Mouse (Mus musculus) heart, adult 2 months (tissue): ENCODE measurements at regions not wholly inside any gene's neighbourhood (a gene's known extent, or its start where the extent isn't known, plus 50 kb on each side); places are given as distances from the start of the nearest gene placed in this dataset.
"Not testable (repeated sequence)": the region's sequence is repeated elsewhere in the genome, so short reads cannot be mapped to it uniquely, and the experiment has no call there.

Source experiments
- CTCF ChIP-seq: fragments of 200-600 bp; IDR thresholded peaks from 2 replicates; pipeline ENCODE4 v1.8.1; 2022; ENCODE audit warnings: antibody characterized with exemption, mild to moderate bottlenecking, moderate library complexity
- POLR2A ChIP-seq: fragments of 200-500 bp; IDR thresholded peaks from 2 replicates; pipeline ENCODE4 v1.6.1; 2011; ENCODE audit warnings: mild to moderate bottlenecking, low read depth, low read length, control low read depth; ENCODE audit not compliant: insufficient read depth

DNA sequence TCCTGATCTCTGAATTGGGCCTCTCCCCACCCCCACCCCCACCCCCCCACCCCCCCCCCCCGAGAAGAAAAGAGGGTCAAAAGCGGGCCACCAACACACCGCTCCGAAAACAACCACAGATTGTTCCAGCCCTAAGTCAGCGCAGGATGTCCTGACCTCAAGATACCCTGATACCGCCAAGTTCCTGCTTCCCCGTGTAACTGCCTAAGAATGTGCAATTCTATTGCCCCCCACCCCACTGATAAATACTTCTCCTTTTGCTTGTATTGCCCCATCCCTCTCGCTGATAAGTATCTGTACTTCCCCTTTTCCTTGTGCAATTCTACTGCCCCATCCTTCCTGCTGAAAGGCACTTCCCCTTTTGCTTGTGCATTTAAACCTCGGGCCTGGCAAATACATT is 590.0 kb upstream of the Chrm3 start:
- TF ChIP-seq CTCF, POLR2A: not testable (repeated sequence)
